Mouse (Mus musculus): ENCODE measurements around the gene Map3k14.

Map3k14 gene

DNA sequence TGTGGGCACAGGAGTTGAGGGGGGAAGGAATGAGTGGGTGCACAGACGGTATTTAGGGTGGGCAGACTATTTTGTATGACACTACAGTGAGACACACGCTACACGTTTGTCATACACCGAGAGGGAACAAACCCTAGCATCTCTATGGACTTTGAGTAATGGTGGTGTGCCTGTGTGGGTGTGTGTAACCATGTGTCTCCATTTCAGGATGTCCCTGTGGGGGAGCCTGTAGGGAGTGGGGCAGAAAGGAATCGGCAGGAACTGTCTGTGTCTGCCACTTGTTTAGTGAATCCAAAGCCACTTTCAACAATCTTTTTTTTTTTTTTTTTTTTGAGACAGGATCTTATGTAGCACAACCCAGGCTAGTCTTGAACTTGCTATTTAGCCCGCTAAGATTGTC, 61.1 kb downstream of the Map3k14 start:
- no peak for DNase-seq

DNA sequence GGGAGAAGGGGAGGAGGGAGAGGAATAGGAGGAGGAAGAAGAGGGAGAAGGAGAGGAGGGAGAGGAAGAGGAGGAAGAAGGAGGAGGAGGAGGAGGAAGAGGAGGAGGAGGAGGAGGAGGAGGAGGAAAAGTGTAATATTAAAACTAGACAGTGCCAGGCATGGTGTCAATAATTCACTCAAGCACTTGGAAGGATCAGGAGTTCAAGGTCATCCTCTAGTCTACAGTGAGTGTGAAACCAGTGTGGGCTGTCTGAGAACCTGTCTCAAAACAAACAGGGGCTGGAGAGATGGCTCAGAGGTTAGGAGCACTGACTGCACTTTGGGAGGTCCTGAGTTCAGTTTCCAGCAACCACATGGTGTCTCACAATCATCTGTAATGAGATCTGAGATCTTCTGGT, 64.9 kb downstream of the Map3k14 start:
- no peak for DNase-seq

DNA sequence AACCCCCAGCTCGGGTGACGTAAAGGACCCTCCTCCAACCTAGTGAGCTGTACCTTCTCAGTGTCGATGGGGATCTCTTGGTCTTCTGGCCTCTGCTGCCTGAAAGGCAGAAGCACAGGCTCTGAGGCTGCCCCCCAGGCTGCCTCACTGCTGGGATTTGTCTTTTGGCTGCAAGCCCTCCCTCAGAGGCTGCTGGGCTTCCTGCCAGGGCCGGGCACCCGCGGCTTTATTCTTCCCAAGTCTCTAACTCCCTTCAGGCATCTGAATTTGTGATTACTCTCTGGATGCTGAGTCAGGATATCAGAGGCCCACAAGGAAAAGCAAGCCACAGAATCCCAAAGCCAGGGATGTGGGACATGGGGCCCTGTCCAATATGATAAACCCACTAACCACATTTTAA, 65.6 kb downstream of the Map3k14 start:
- DNase-seq, result peak; percentile 40 to 72

DNA sequence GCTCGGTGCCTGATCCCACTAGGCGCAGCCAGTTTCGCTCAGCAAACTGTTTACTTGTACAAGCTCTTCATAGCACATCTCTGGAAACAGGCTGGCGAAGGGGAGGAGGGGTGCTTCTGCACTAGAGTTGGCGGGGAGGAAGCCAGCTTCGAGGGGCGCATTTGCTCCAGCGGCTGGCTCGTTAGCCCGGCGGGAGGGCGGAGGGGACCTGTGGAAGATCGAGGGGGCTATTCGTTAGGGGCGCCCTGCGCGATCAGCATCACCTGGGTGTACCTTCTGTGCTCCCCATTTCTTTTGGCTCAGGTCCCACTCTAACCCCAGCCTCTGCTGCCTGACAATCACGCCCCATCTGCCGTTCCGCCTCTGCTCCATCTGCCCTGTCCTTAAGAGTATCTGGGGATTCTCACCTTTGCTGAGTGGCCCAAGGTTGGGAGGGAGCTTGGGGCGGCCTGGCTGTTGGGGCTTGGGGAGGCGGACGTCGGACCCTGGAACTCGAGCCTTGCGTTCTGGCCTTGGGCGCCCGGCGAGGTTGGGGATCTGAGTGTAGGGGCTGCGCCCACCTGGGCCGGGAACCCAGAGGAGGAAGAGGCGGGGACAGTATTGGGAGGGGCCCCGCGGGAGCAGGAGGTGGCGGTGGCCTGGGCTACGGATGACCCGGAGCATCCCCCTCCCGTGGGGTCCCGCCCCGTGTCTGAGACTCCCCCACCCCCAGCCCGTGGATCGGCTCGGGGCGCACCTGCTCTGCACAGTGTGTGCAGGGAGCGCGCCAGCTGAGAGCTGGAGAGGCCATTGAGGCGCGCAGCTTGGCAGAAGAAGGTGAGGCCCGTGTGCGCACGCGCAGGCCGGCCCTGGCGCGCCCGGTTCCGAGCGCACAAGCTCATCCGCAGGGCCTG, 68.1 kb downstream of the Map3k14 start:
- peak in 1 of 2 experiments; percentile 66 for DNase-seq

DNA sequence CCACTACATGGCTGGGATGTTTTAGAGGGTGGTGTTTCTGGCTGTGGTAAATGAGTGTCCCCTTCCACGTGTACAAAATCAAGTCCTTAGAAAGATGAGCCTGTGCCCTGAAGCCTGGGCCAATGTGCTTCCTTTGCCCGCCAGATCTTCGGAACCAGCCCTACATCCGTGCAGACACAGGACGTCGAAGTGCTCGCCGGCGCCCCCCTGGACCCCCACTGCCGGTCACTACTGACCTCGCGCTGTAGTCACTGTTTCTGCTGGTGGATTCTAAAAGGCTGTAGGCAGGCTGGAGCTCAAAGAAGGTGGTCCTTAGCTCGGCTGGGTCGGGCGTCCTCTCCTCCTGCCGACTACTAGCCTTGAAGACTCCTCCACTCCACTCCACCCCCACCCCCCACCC, 68.9 kb downstream of the Map3k14 start:
- DNase-seq, result no peak

DNA sequence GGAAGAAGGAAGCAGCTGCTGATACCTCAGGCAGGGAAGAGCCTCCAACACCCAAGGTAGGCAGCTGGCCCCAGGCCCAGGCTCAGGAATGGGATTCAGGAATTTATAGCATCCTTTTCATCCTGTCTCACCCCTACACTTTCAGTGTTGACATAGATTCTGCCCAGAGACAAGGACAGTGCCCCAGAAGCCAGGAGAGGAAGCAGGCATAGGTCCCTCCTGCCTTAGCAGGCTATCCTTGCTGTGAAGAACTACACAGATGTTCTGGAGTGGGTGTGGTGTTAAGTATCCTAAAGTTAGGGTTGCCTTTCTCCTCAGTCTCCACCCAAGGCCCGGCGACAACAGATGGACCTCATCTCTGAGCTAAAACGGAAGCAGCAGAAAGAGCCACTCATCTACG, 69.9 kb downstream of the Map3k14 start:
- DNase-seq, result no peak

DNA sequence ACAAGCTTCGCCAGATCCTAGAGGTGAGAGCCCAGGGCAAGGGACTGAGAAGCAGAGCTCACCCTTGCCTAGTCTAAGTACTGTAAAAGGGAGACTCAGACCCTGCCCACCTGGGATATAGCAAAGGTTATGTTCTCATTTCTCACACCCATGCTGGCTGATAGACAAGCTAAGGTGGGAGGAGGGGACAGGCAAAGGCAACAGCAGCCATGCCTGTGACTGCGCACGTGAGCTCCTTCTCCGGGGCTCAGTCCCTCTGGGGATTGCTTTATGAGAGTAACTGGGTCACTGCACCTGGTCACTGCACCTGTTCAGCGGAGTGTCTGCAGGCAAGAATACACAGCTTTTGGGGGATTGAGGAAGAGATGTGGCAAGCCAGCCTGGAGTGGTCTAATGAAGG, 71.6 kb downstream of the Map3k14 start:
- no peak for DNase-seq

DNA sequence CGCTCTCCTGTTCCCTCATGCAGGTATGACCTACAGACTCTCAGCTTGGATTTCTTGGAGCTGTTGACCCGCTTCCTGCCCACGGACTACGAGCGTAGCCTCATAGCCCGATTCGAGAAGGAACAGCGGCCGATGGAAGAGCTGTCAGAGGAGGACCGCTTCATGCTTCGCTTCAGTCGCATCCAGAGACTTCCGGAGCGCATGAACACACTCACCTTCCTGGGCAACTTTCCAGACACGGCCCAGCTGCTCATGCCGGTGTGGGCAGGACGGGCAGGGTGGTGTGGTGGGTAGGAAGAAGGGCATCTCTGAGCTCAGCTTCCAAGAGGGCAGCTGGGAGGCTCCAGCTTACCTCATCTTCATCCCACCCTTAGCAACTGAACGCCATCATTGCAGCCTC, 72.0 kb downstream of the Map3k14 start:
- DNase-seq, result peak in 1 of 2 experiments; percentile 25

DNA sequence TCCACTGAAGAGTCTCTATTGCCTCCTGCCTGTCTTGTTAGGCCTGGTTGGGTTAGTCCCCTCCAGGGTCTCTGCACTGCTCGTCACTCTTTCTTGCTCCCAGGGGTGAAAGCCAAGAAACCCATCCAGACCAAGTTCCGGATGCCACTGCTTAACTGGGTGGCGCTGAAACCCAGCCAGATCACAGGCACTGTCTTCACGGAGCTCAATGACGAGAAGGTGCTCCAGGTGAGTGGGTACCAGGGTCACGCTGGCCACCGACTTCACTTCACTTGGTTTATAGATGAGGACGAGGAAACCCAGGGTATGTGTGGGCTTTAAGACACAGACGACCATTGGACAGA, 73.5 kb downstream of the Map3k14 start:
- DNase-seq, result no peak

DNA sequence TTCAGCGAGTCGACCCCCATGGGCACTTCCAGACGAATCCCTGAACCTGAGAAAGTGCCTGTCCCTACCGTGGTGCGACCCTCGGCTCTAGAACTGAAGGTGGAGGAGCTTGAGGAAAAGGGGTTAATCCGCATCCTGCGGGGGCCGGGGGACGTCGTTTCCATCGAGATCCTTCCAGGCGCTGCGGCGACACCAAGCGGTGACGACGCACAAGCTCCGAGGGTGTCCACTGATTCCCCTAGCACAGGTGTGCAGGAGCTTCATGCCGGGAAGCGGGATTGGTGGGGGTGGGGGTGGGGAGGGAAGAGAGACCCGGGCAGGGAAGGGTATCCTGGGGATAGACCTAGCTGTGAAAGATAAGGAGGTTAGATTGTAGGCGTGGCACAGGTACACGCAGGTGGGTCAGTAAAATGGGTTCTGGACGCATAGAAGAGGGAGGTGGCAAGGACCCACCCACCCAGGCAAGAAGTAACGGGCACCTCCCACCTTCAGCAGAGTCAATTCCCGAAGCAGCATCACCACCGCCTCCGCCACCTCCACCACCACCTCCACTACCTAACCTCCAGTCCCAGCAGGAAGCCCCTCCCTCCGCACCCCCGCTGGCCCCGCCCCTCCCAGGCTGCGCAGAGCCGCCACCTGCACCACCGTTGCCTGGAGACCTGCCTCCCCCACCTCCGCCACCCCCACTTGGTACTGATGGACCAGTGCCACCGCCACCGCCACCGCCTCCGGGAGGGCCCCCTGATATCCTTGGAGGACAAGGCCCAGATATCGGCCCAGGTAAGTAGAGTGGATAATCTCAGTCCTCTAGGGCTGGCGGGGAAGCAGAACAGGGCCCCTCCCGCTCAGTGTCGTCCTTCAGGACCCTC, 74.1 kb downstream of the Map3k14 start:
- DNase-seq, result peak in 1 of 2 experiments; percentile 37

DNA sequence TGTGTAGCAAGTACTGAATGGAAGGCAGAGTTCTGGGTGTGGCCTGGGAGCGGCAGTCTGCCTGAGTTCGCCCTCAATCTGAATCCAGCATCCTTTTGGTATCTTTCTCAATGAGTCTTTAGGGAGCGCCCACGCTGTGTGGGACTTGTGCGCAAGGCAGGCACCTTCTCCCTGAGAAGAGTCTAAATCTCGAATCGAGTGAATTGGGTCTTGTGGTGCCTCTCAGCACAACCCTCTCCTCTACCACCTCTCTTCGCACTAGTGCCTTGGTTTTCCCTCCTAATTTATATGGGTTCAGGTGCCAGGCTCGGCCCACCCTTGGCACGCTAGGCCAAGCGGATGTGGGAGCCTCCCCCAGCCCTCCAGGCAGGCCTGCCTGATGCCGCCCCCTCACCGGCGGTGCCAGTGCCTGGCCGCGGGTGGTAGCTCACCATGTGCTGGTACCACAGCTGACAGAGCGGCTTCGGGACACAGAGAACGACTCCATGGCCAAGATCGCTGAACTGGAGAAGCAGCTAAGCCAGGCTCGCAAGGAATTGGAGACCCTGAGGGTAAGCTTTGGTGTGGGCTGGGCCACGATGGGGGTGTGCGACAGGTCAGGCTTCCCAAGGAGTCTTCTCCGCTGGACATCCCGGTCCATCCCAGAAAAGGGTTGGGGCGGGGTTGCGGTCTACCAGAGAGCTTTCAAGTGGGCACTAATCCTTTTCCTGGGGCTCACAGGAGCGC, 74.9 kb downstream of the Map3k14 start:
- DNase-seq, result no peak

DNA sequence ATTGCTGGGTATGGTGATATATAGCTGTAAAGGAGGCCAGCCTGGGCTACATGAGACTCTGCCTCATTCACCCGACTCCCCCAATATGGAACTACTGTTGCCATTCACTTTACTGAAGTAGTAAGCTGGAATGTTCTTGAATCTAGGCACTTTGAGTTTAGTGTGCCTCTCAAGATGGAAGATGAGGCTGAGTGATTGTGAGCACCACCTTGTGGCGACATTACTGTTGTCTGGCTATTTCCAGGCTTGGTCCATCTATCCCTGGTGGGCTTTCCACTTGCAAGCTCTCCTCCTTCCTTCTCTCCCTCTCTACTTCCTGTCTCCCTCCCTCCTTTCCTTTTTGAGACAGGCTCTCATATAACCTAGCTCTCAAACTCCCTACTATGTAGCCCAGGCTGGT, 82.4 kb downstream of the Map3k14 start:
- DNase-seq, result peak; percentile 54 to 84

DNA sequence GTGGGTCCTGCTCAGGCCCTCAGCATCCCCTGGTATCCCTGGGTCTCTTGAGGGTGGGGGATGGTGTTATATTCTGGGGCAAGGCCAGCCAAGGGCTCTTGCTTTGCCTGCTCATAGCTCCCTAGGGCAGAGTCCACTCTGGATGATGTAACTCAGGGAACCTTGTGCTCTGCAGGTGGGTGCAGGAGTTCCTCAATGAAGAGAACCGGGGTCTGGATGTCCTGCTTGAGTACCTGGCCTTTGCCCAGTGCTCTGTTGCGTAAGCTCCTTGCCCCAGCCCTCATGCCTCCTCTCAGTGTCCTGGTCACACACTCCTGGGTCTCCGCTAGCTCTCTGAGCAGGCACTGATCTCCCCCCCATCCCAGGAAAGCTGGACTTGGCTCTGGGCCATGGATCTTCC, 85.4 kb downstream of the Map3k14 start:
- DNase-seq, result peak; percentile 87 to 95

DNA sequence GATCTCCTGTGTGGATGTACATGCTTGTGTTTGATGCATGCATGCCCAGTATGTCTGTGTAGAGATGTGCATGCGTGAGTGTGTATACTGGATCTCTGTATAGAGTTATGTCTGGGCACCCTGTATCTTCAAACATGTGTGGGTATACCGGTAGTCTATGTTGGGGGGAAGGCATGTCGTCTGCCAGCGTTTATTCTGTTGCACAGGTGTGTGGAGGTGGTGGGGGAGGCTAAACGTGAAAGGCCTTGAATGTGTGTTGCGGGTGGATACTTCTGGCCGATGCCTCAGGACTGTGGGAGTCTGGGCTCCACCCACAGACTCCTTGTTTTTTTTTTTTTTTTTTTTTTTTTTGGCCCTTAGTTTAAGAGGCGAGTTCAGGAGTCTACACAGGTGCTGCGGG, 85.9 kb downstream of the Map3k14 start:
- peak in 1 of 2 experiments; percentile 22 for DNase-seq

DNA sequence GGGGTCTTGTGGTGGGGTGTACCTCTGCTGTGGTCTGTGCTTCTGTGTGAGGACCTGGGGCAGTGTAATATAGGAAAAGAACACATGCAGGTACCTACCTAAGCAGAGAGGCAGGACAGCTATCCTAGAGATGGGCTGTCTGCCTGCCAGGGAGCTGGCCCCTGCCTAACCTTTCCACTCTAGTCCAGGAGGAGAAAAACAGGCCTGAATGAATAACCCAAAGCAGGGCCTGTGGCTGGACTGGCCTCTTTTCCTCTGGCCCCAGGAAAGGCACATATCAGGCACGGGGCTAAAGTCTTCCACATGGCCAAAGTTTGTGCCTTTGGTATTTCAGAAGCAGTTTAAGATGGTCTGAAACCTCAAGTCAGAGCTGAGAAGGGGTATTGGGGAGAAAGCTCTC, 86.8 kb downstream of the Map3k14 start:
- peak; percentile 75 to 86 for DNase-seq

DNA sequence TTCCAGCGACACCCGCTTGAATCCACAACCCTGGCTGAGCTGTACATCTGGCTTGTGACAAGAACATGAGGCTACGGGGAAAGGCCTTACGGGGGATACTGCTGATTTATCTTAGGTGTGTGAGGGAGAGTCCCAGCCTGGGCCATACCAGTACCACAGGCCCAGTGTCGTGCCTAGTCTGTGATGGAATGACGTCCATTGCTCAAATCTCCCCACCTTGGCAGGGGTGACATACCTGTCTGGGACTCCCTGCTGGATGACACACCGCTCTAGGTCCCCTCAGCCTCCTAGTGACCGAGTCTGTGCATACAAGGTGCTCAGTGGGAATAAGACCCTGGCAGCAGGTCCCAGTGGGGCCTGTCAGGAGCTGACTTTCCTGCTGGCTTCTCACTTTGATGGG, 88.5 kb downstream of the Map3k14 start:
- DNase-seq, result no peak

DNA sequence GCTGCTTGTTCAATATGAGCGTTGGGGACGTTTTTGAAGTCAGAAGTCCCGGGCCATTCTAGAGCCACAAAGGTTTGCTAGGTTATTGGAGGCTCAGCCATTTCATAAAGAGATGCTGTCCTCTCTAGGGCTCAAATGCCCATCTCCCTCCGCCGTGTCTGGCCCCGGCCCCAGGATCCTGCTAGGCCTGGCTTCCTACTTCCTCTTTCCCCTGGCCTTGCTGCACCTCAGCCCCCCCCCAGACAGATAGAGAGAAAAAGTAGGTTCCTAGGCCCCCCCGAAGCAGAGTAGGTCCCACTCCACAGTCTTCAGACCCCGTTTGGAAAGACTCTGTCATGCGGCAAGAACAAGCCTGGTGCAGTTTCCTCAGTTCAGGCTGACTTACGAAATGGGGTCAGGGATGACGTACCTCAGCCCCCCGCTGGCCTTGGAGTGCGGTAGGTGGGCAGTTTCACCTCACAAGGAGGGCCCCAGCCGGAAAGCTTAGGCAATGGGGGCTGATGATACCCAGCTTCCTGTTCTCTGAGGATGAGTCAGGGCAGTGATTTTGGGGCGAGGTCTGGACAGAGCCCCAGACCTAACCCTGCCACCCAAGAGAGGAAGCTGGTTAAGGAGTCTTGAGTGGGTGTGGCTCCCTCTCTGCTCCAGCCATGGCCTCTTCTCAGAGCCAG, 89.3 kb downstream of the Map3k14 start:
- DNase-seq, result no peak

DNA sequence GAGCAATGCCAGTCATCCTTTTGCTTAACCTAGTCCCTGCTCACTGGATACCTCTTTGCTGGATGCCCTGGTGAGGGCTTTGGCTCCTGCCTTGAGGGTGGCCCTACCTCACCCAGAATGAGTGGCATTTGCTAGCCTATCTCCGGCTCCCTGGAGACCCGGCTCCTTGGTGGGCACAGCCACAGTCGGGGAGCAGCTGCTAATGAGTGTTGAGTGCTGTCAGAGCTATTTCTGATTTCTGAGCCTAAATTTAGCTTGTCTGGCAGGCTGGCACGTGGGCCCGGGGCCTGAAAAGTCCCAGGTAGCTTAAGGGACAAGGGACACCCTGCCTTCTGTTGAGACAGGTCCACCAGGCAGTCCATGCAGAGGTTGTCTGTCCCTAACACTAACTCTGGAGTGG, 90.1 kb downstream of the Map3k14 start:
- DNase-seq, result peak in 1 of 2 experiments; percentile 6

DNA sequence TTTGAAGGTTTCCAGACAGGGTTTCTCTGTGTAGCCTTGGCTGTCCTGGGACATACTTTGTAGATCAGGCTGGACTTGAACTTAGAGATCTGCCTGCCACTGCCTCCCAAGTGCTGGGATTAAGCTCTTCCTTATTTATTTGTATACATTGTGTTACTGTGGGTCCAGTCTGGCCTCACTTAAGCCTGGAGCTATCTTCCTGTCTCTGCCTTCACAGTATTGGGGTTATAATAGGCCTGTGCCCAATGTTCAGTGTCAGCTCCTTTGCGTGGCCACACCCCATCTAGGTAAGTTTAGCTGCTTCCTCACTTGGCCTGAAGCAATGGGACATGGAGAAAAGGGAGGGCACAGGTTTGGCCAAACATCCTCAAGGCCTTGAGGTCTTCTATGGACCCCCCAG, 90.8 kb downstream of the Map3k14 start:
- DNase-seq, result no peak

DNA sequence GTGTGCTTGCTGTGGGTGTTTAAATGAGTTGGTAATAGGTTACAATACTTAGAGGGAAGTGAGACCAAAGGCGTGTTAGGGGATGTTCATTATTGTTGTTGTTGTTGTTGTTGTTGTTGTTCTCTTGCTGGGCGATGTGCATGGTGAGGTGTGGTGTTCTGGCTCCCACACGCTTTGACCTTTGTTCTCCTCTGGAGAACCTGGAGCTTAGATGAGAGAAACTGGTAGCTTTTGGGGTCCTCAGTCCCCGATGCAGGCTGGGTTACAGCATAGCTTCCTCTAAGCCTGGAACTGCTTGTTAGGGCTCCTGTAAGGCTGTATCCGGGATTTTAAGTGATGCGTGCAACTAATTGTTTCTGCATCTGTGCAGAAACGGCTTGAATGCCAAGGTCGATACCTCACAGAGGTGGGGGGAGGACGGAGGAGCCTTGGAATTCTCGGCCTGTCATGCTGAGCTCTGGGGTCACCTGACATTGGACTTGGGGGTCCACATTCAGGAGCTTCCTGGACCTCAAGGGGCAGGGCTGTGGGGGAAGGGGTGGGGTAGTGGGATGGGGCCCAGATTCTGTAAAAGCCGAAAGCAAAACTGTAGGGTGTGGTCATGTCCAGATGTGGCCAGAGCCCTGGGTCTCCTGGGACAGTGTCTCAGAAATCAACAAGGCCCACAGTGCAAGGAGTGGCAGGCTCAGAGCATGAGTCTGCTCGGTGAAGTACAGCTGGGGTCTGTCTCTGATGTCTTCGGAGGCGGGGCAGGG, 91.4 kb downstream of the Map3k14 start:
- no peak for DNase-seq

DNA sequence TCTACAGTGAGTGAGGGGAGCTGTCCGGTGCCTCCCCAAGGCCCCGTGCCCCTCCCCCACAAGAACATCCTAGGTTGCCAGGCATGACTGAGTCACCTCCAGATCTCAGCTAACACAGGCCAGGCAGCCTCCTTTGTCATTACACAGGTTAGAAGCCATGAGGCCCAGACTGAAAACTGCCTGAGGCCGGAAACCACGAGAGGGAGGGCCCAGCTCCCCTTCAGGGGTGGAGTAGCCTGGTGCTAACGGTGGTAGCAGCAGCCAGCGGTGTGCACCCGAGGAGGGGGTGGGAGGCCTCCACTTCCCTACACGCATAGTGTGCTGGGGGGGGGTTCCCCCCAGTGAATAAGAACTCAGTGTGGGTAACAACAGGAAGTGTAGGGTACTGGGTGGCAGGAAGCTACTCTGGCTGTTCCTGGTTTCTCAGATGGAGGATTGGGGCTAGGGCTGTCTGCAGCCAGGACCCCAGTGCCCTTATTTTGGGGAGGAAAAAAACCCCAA, 92.3 kb downstream of the Map3k14 start:
- peak in 1 of 2 experiments; percentile 66 for DNase-seq

DNA sequence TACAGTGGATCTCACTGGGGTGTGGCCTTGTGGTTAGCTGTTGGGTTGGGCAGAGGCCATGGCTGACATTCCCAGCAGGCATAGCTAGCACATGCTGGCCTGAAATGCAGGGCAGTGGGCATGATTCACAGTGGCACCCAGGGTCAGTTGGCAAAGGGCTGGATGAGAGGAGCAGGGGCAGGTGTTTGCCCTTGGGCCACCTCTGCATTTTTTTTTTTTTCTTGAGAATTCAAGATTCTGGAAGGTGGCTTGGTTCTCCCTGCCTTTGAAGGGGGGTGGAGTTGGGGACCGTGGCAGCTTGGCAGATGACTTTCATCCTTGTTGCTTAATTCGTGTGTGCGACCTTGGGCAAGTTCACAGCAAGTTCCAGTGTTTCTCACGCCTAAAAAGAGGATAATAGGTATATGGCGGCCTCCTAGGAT, 92.8 kb downstream of the Map3k14 start:
- peak; percentile 75 to 80 for DNase-seq

All from kidney, postnatal 36 days (tissue).